Mouse (Mus musculus): ENCODE measurements at regions not wholly inside any gene's neighbourhood (a gene's known extent, or its start where the extent isn't known, plus 50 kb on each side); places are given as distances from the start of the nearest gene placed in this dataset.
"Not testable (repeated sequence)": the region's sequence is repeated elsewhere in the genome, so short reads cannot be mapped to it uniquely, and the experiment has no call there.

- DNase-seq: no peak
Observed at GRCm38 (mm10) chr9:91059460-91059859, 302.8 kb upstream of the Zic4 start.

GRCm38 (mm10) chr9:91069496-91069895 lies 292.7 kb upstream of the Zic4 start:
- no peak for DNase-seq

- DNase-seq: no peak
Observed at GRCm38 (mm10) chr9:91073366-91074174, 288.6 kb upstream of the Zic4 start.

- no peak for DNase-seq
Observed at GRCm38 (mm10) chr9:91074175-91074480, 288.1 kb upstream of the Zic4 start.

DNA sequence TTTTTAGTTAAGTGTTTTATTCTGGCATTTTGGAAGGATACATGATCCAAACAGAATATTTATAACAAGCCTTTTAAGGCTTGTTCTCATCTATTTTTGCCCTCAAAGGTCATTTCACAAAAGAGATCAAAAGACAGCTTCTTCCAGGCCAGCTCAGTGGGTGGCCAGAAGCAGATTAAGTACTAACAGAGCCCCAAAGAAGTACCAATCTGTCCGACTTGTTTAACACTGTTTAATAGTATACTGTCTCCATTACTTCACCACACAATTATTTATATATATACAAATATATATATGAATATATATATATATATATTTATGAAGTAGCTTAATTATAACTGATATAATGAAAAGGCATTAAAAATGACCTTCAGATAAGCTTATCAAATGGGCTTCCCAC lies 284.7 kb upstream of the Zic4 start:
- DNase-seq: no peak

DNA sequence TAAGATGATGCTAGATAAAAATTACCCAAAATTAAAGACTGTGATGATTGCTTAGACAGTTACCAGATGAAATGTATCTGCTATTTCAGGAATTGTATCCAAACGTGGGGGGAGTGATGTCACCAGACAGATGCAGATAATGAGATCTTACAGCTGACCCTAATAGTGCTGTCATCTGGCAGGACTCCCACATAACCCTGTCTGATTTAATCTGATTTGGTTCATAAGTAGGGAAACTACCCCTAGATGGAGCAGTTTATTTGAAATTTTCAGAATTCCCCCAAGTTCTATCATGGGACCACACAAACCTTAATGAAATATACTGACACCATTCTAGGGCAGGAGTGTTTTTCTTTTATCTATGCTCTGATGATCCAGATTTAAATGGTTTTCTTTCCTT lies 278.4 kb upstream of the Zic4 start:
- DNase-seq: no peak

DNA sequence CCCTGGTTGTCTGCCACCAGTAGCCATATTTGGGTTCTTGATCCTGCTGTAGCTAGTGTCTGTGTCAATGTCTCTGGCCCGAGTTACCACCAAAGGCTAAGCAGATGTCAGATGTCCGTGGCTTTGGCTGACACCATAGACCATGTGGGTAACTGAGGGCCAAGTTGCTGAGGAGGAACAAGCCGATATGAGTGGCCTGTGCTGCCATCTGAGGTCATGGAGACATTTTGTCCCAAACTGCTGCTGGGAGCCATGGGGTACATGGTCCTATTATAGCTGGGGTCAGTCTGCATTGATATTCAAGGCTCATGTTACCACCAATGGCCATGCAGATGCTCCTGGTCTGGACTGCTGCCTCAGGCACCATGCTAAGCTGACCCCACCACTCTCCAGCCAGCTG lies 276.3 kb upstream of the Zic4 start:
- DNase-seq: no peak

- DNase-seq: no peak
Observed at GRCm38 (mm10) chr9:91089348-91089747, 272.9 kb upstream of the Zic4 start.

DNA sequence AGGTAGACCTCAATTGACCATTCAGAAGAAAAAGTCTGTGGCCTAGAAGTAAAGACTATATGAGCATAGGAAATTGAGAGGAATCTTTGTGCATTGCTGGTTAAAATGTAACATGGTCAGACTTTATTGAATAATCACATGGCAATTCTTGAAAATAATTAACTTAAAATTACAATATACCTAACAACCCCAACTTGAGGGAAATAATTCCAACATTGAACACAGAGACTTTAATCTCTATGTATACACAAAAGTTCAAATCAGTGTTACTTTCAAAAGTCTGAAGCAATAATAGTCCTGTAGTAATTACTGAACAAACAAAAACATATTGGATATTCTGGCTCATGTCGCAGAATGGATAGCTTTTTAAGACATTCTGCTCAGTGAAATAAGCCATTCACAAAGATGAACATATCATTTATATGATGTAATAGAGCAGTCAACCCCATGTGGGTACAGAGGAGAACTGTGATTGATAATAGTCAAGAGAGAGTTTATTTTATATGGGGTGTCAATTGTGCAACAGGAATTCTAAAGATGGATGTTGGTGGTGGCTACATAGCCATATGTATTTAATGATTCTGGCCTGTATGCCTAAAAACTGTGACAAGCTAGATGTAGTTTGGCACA lies 270.7 kb upstream of the Zic4 start:
- DNase-seq: no peak

- DNase-seq: no peak
Observed at GRCm38 (mm10) chr9:91101614-91102407, 260.4 kb upstream of the Zic4 start.

DNA sequence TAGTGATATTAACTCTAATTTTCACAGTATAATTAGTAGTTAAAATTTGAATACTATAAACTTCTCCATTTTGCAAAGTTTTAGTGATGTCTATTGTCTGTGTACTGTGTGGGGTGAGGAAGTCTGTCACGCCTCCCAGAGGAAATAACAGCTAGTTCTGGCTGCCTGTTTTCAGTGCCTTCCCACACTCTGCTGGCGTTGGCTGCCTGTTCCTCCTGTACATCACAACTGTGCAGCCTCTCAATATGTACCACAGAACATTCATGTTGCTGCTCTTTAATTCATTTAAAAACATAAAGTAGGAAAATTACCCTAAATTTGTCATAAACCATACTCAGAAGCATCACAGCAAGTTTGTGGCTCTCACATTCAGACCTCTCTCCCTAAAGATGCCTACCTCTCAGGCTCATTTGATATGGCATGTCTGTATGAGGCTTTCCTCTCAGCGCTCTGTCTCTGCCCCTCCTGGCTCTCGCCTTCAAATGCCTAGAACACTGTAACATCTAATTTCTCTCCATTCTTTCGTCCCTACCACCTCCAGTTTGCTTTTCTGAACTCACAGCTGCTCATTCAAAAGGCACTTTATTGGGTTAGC lies 239.7 kb upstream of the Zic4 start:
- DNase-seq: no peak

GRCm38 (mm10) chr9:91123208-91123607 lies 239.0 kb upstream of the Zic4 start:
- DNase-seq: no peak

DNA sequence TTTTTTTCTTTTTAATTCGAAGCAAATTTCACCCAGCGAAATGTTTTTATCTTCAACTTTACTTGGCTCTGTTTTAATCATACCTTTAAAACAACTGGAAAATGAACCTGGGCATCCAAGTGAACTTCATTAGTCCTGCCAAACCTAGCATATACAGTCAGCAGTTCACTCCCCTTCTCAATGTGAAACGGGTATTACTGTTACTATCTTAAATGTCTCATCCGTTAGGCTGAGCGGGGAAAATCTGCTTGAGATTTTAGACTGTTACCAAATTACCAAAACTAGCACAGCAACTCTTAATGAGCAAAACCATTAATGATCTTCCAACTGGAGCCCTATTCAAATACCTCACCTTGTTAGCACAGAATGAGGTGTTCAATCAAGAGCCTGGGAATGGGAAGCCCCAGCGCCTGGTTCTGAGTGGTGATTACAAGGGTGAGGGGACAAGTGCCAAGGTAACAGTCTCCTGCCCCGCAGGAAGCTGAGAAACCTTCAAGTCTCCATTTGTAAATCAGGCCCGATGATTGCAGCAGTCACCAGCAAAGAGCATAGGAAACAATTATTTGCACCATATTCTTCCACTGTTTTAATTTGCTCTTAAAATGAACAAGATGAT lies 235.5 kb upstream of the Zic4 start:
- DNase-seq: no peak

DNA sequence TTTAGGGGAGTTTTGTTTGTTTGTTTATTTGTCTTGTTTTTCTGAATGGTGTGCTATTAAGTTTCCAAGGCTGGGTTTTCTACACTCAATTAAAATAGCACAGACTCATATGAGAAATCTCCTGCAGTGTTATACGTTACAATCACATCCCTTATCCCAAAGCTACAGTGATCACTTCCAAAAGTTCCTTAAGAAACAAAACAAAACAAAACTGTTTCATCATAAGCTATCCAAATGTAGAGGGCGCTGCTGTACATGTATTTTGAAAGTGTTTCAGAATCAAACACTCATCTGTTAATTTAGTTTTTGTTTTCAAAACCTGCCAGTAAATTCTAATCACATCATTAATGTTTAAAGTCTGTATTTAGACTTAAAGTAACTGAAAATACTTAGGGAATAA lies 233.7 kb upstream of the Zic4 start:
- DNase-seq: not testable (repeated sequence)

DNA sequence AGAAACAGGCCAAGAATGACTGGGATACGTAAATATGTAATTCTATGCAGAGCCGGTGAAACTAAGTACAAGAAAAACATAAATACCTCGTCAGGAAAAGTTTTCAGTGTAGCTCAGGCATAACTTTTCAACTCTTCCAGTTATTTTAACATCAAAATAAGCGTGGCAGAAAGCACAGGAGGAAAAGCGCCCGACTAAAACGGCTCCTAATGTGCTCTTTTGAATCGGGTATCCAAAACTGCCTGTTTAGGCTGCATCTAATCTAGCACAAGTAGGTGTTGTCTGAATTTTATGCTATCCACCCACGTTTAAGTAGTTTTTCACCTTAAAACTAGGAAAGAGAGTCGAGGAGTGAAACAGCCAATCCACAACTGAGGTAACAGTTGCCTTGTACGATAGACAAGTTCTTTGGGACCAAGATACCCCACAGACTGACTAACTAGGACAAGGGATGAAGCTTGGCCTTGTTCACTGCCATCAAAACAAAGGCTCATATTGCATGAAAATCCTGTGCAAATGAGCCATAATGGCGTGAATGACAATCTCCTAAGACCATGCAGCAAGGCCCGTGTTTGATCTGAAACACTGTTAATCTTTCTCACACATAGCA lies 232.0 kb upstream of the Zic4 start:
- no peak for DNase-seq

DNA sequence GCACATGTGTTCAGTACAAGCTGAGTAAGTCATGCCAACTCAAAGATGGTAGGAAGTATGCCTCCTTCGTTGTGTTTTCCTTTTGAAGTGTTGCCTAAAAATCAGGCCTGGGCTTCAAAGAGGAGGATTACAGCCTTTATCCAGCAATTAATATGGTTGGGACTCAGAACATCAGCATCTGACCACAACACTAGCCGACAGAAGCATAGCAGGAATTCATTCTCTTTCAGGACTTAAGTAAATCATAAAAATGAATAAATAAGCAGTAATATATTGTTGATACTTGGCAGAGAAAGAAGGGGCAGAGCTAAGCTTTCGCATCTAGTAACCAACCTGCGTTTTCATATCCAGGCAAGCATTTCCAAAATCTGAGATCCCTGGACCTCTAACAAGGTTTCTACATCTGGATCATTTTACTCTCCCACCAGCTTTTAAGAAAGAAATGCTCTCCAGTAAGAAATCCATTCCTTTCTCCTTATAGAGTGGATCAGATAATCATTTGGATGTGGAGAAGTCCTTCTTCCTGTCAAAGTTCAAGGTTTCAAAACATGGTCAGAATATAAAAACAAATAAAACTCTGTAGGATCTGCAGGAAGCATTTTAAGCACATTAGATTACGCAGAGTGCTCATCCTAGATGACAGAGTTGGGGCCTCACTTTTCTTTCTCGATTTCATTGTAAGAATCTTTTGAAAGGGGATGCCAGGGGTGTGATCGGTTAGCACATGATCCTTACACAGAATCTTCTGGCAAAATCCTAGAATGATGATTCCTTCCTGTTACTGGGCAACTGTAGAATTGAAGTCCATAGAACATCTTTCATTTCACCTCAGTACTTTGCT lies 230.6 kb upstream of the Zic4 start:
- DNase-seq: no peak

DNA sequence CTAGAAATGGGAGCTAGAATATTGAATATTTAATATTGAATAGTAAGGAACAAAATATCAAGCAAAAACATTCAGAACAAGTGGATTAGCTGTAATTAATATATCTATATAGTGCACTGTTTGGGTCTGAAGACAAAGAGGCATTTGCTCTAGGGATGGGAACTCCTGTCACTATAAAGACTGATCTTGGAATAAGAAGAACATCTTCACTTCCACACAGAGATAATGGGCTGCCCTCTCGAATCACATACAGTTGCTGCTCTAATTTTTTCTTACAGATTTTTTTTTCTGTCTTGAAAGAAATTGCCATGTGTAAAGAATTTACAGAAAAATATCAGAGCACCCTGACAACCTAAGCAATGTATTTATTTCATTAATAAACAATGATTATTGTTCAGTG lies 229.7 kb upstream of the Zic4 start:
- no peak for DNase-seq

DNA sequence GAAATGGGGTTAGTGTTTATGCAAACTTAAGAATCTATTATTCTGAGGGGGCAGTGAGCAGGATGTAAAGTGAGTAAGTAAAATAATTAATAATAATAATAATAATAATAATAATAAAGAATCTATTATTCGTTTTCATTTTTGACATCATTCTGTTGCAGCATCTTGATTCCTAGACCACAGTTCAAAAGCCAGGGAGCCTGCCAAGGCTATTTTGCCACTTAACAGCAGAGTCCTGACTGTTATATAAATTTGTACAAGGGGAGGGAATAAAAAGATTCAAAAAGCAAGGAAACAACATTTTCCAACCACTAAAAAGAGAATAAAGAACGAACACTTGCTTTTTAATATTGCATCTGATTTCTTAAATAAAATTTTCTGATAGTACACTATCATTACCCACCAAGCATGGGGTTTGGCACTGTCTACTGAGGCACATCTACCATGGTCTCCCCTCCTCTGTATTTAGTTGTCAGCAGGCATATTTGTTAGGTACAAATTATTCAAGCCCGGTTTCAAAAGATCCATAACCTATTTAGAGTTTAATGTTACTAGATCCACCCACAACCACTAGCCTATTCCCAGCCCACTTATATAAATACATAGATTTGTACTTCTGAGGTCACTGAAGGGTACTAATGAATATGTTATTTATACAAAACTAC lies 228.8 kb upstream of the Zic4 start:
- DNase-seq: no peak

- no peak for DNase-seq
Observed at GRCm38 (mm10) chr9:91134325-91134724, 227.9 kb upstream of the Zic4 start.

GRCm38 (mm10) chr9:91135107-91135506 lies 227.1 kb upstream of the Zic4 start:
- DNase-seq: no peak

DNA sequence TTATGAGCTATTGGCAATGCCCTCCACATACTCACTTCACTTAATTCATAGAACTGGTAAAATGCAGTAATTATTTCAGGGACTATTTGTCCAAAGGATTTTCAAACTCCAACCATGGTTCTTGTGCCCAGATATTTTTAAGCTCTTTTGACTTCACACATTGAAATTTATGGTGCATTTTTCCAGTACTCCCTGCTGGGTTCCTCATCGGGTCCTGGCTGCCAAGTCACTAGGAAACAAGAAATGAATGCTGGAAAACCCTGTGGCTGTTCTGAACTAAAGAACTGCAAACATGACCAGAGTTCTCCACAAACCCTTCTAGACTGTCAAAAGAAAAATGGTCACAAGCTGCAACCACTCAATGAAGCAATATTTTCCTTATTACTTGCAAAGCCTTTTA lies 221.6 kb upstream of the Zic4 start:
- DNase-seq: no peak

Data from kidney, postnatal 36 days (tissue).